Mouse (Mus musculus) heart, embryonic 13.5 days (tissue): ENCODE results near the gene Bsnd. TPM values are rescaled to one million over a fixed set of nuclear protein-coding genes. Genes with fewer than 3 reads are reported as not detected.
A peak's percentile ranks its signal among the peaks of the same experiment; 100 is the strongest.

ENCODE experiments used
- ATAC-seq: fragments of 200-750 bp; cut with Nextera tagmentation; 2 replicates; pipeline ENCODE4 v1.8.0; 2017; ENCODE audit warnings: moderate TSS enrichment; ENCODE audit not compliant: insufficient number of reproducible peaks, low FRiP score, low TSS enrichment; ENCODE audit errors: extremely low read depth
- H3K27ac ChIP-seq: fragments of 300-500 bp; sonication (generic); replicated peaks from 2 replicates; pipeline ENCODE4 v1.5.1; 2015; ENCODE audit warnings: moderate library complexity, mild to moderate bottlenecking, inconsistent platforms
- H3K27me3 ChIP-seq: fragments of 300-500 bp; sonication (generic); replicated peaks from 2 replicates; pipeline ENCODE4 v1.6.1; 2015; ENCODE audit warnings: mild to moderate bottlenecking, inconsistent platforms
- H3K36me3 ChIP-seq: fragments of 300-500 bp; sonication (generic); 2 replicates; pipeline ENCODE4 v1.6.1; 2015; ENCODE audit warnings: mild to moderate bottlenecking, inconsistent platforms
- H3K4me1 ChIP-seq: fragments of 300-500 bp; sonication (generic); 2 replicates; pipeline ENCODE4 v1.6.1; 2015; ENCODE audit warnings: inconsistent platforms
- H3K4me2 ChIP-seq: fragments of 300-500 bp; sonication (generic); 2 replicates; pipeline ENCODE4 v1.6.1; 2015; ENCODE audit warnings: inconsistent platforms, mild to moderate bottlenecking, moderate library complexity
- H3K4me3 ChIP-seq: fragments of 300-500 bp; sonication (generic); 2 replicates; pipeline ENCODE4 v1.5.1; 2015; ENCODE audit warnings: moderate library complexity, mild to moderate bottlenecking, inconsistent platforms
- H3K9ac ChIP-seq: fragments of 300-500 bp; sonication (generic); 2 replicates; pipeline ENCODE4 v1.6.1; 2015; ENCODE audit warnings: inconsistent platforms, mild to moderate bottlenecking, moderate library complexity
- H3K9me3 ChIP-seq: fragments of 300-500 bp; sonication (generic); 2 replicates; pipeline ENCODE4 v1.6.1; 2016; ENCODE audit warnings: inconsistent platforms
- WGBS: fragments of 180-500 bp; shearing (Covaris S2); methylation state at CpG from one replicate; pipeline ENCODE4 v1.1.7; 2015; ENCODE audit warnings: mixed read lengths; 5-methylcytosine and 5-hydroxymethylcytosine counted together
- polyA plus RNA-seq: library from polyadenylated mRNA; unstranded; fragments of >200 nt; fragmentation: Nextera tagmentation; extraction: Ambion mirVana; gene quantifications from 2 replicates; pipeline ENCODE4 v1.2.1, GENCODE M21; 2015

The Bsnd gene
- polyA plus RNA-seq, 1 experiment from 2014 or later: not detected

DNA sequence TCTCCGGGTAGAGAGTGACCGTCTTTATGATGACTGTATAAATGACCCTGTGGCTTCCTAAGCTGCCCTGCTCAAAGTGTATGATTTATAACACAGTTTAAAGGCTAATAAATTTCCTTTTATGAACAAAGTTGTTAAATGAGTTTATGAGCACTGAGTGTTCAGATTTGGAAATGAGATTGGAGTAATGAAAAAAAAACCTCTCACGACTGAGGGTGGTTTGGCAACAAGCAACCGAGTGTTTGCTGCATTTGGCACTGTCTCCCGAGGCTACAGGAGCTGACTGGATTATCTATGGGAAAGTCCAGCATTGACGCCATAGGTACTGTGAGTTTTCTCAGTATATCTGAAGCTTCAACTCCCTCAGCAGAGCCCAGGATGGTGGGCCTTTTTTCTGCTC is 22.5 kb upstream of the Bsnd start:
- Histone ChIP-seq H3K9ac (no peak overlapping the region), H3K27me3 (no peaks in the 10 kb centered on the region; the same call in 1 of the 2 replicates), H3K4me1 (no peaks in the 10 kb centered on the region), H3K36me3 (no peaks in the 10 kb centered on the region), H3K9me3 (no peaks in the 10 kb centered on the region), H3K27ac (no peak overlapping the region), H3K4me2 (no peak overlapping the region), H3K4me3 (no peak overlapping the region)
- no peak for ATAC-seq
- 68% methylated on average over 6 of the region's 6 CpGs for WGBS

DNA sequence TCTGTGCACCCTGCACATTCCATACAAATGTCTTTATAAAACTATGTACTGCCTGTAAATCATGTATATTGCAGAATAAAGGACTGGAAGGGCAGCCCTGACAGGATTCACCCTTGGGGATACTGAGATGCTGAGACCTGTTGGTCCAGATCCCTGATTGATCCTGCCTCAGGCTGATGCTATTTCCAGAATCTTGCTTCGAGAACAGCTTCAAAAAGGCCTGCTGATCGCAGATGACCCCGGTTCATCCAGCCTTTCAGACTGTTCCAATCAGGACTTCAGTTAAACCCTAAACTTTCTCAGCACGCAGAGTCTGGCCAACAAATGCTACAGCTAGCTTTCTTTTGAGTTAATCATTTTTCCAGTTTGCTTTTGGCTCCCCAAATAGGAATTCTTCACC is 17.8 kb upstream of the Bsnd start:
- Histone ChIP-seq H3K9ac (no peak overlapping the region), H3K27ac (no peak overlapping the region), H3K27me3 (no peaks in the 10 kb centered on the region; the same call in 1 of the 2 replicates), H3K36me3 (no peaks in the 10 kb centered on the region), H3K4me3 (no peak overlapping the region), H3K4me2 (no peak overlapping the region), H3K4me1 (no peaks in the 10 kb centered on the region), H3K9me3 (no peaks in the 10 kb centered on the region)
- ATAC-seq: no peak
- 73% methylated on average over 4 of the region's 4 CpGs for WGBS

DNA sequence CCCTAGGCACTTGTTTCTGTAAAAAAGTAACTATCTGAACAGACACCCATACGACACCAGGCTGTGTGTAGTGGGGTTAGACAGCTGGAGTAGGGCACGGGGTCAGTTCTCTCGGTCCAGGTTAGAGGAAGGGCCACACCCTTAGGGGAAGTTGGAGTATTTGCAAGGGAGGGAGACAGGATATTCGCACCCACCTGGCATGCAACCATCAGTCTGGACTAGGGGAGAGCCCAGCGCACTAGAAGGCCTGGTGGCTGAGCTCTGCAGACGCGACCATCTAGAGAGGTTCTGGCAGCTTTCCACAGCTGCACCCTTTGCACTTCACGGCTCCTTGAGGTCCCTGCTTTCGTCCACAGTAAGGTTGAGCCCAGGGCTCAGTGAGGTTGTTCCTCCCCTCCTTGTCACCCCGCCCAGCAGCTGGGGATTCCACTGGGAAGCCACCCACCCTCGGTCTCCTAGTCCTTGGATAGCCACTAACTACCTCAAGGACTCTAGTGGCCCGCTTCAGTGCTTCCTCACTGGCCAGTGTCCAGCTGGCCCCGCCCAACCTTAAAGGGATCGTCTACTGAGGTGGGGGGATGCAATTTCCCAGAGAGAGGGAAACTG is 13.5 kb upstream of the Bsnd start:
- no peak overlapping the region for H3K27ac ChIP-seq
- no peaks in the 10 kb centered on the region for H3K9me3 ChIP-seq
- H3K27me3 ChIP-seq: no peaks in the 10 kb centered on the region; the same call in 1 of the 2 replicates
- H3K36me3 ChIP-seq: no peaks in the 10 kb centered on the region
- no peaks in the 10 kb centered on the region for H3K4me1 ChIP-seq
- 61% methylated on average over 14 of the region's 14 CpGs for WGBS
- no peak overlapping the region for H3K4me2 ChIP-seq
- 0 out of 2 replicates have a peak, but pooled peaks have one; percentile 31 for ATAC-seq
- no peak overlapping the region for H3K4me3 ChIP-seq
- H3K9ac ChIP-seq: no peak overlapping the region

DNA sequence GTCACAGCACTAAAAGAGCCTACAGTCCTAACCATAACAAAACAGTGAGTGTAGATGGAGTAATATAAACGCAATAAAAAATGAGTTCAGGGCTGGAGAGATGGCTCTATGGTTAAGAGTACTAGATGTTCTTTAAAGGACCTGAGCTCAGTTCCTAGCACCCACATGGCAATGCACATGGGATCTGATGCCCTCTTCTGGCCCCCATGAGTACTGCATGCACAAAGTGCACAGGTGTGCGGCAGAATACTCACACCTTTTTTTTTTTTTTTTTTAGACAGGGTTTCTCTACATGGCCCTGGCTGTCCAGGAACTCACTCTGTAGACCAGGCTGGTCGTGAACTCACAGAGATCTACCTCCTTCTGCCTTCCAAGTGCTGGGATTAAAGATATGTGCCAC is 11.5 kb upstream of the Bsnd start:
- H3K27me3 ChIP-seq: peaks cover 15% of the 10 kb centered on the region; the same call in 1 of the 2 replicates
- no peaks in the 10 kb centered on the region for H3K4me1 ChIP-seq
- no peaks in the 10 kb centered on the region for H3K36me3 ChIP-seq
- ATAC-seq: no peak
- no peak overlapping the region for H3K4me3 ChIP-seq
- H3K9ac ChIP-seq: no peak overlapping the region
- 93% methylated on average over 3 of the region's 3 CpGs for WGBS
- no peak overlapping the region for H3K27ac ChIP-seq
- H3K9me3 ChIP-seq: no peaks in the 10 kb centered on the region
- no peak overlapping the region for H3K4me2 ChIP-seq

DNA sequence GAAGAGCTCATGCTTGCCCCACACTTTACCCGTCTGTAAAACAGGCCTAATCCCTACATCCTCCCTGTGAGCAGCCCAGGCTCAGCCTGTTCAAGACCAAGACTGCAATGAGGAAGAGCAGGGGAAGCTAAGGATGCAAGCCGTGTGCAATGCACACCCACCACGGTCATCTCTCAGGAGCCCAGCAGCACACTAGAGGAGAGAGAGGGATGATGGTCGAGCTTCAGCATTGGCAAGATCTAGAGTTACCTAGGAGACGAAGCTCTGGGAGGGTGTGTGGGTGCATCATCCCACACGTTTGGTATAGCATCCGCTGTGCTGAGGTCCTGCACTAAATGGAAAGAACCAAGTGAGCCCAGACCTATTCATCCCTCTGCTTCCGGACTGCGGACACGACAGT is 8.0 kb upstream of the Bsnd start:
- peaks cover 23% of the 10 kb centered on the region; the same call in 1 of the 2 replicates for H3K27me3 ChIP-seq
- H3K9me3 ChIP-seq: no peaks in the 10 kb centered on the region
- H3K36me3 ChIP-seq: no peaks in the 10 kb centered on the region
- no peak for ATAC-seq
- H3K4me1 ChIP-seq: no peaks in the 10 kb centered on the region
- H3K4me2 ChIP-seq: no peak overlapping the region
- no peak overlapping the region for H3K27ac ChIP-seq
- WGBS: 72% methylated on average over 10 of the region's 10 CpGs
- no peak overlapping the region for H3K9ac ChIP-seq
- H3K4me3 ChIP-seq: no peak overlapping the region

DNA sequence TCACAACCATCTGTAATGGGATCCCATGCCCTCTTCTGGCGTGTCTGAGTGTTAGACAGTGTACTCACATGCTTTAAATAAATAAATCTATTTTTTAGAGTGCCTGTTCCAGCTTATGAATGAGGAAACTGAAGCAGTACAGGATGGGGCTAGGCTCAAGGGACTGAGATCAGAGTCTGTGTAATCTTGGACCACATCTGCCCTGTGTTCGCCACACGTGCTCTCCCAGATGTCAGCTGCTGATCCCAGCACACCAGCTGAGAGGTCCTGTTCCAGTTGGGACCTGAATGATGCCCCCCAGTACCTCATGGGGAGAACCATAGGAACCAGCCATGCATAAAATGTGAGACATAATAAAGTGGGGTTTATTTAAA is 6.4 kb upstream of the Bsnd start:
- 41% methylated on average over 3 of the region's 3 CpGs for WGBS
- Histone ChIP-seq H3K9me3 (no peaks in the 10 kb centered on the region), H3K27me3 (peaks cover 37% of the 10 kb centered on the region), H3K27ac (no peak overlapping the region), H3K4me3 (no peak overlapping the region), H3K4me2 (no peak overlapping the region), H3K36me3 (no peaks in the 10 kb centered on the region), H3K4me1 (no peaks in the 10 kb centered on the region), H3K9ac (no peak overlapping the region)
- ATAC-seq: no peak

DNA sequence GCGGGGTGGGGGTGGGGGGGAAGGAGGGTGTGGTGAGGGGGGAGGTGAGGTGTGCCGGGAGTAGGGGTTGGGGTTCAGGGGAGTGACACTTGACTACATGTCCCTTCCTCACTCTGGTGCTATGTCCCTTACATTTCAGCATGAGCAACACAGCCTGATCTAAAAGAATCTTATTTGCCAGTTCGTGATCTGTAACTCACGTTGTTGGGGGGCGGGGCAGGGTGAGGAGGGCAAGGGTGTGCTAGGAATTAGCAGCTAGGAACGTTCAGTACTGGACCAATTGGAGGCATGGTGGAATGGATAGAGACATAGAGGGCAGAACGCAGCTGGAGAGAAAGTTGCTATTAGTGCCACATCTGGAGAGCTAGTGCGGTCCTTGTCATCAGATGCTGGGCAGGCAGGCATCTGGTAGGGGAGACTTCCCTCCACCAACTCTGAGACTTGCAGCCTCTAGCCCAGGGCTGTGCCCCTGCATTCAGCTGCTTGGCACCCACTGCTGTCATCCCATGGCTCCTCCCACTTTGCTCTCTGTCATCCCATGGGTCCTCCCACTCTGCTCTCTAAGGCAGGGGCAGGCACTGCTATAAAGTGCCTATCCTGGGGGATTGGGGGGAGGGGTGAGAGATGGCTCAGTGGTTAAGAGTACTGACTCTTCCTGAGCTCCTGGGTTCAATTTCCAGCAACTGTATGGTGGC is 5.8 kb upstream of the Bsnd start:
- Histone ChIP-seq H3K4me2 (no peak overlapping the region), H3K27ac (no peak overlapping the region), H3K9ac (no peak overlapping the region), H3K4me3 (no peak overlapping the region), H3K4me1 (no peaks in the 10 kb centered on the region), H3K9me3 (no peaks in the 10 kb centered on the region), H3K27me3 (peaks cover 42% of the 10 kb centered on the region), H3K36me3 (no peaks in the 10 kb centered on the region)
- ATAC-seq: no peak
- 54% methylated on average over 8 of the region's 8 CpGs for WGBS

DNA sequence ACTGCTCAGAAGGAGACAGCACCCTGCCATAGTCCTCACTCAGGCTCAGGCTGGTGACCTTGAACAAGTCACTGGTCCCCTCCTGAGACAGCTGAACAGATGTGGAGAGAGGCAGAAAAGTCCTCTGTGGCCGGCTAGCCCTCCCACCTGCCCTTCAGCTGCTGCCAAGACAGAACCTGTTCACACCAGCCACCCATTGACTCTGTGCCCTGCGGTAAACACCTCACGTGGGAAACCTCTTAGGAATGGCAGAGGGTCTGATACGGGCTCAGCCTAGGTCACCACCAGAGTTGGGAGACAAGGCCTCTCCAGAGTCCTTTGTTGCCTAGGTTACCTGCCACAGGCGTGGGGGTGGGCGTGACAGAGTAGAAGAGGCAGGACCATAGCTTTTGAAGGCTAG is 4.8 kb upstream of the Bsnd start:
- no peaks in the 10 kb centered on the region for H3K9me3 ChIP-seq
- no peak overlapping the region for H3K4me3 ChIP-seq
- no peak overlapping the region for H3K4me2 ChIP-seq
- peaks cover 49% of the 10 kb centered on the region for H3K27me3 ChIP-seq
- no peak for ATAC-seq
- no peak overlapping the region for H3K27ac ChIP-seq
- H3K4me1 ChIP-seq: no peaks in the 10 kb centered on the region
- WGBS: 52% methylated on average over 6 of the region's 6 CpGs
- H3K9ac ChIP-seq: no peak overlapping the region
- H3K36me3 ChIP-seq: no peaks in the 10 kb centered on the region

DNA sequence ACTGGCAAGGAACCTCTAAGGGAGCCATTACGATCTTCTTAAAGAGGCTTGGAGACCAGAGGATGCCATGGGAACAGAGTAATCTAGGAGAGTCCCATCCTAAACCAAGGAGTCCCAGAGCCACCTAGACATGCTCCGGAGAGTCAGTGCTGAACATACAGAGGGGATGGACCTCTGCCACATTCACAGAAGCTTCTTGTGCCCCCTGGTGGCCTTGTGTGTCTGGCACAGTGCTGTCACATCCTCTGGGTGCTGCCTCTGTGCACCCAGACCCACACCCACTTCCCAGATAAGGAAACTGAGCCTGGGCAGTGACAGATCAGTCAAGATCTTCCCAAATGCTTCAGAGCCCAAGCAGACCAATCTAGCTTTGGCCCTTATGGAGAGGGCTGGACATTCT is 1.6 kb upstream of the Bsnd start:
- Histone ChIP-seq H3K4me3 (no peak overlapping the region), H3K4me1 (0 out of 2 replicates have a peak, but pooled peaks cover 4% of the 10 kb centered on the region), H3K27me3 (peaks cover 50% of the 10 kb centered on the region), H3K9ac (no peak overlapping the region), H3K36me3 (no peaks in the 10 kb centered on the region), H3K27ac (no peak overlapping the region), H3K9me3 (no peaks in the 10 kb centered on the region), H3K4me2 (no peak overlapping the region)
- WGBS: 73% methylated on average over 2 of the region's 2 CpGs
- ATAC-seq: no peak

DNA sequence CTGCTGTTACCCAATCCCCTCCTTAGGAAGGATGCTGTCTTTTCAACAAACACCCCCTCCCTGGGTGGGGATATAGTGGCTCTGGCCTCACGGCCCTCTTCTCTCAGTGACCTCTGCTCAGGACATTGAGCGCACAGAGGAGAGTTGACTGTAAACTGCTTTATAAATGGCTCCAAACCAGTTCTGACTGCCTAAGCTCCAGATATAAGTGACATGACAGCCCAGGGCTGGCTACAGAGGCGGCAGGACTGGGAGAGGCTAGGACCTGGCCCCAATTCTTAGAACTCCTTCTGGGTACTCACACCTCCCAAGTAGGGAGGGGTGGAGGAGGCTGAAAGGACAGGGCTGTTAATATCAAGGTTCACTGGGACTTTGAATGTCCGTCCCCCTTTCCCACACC is 1.5 kb downstream of the Bsnd start:
- Histone ChIP-seq H3K4me3 (no peak overlapping the region), H3K27ac (no peak overlapping the region), H3K27me3 (peaks cover 55% of the 10 kb centered on the region), H3K4me2 (no peak overlapping the region), H3K9me3 (no peaks in the 10 kb centered on the region), H3K9ac (no peak overlapping the region), H3K36me3 (no peaks in the 10 kb centered on the region), H3K4me1 (0 out of 2 replicates have a peak, but pooled peaks cover 4% of the 10 kb centered on the region)
- WGBS: 56% methylated on average over 4 of the region's 4 CpGs
- no peak for ATAC-seq

DNA sequence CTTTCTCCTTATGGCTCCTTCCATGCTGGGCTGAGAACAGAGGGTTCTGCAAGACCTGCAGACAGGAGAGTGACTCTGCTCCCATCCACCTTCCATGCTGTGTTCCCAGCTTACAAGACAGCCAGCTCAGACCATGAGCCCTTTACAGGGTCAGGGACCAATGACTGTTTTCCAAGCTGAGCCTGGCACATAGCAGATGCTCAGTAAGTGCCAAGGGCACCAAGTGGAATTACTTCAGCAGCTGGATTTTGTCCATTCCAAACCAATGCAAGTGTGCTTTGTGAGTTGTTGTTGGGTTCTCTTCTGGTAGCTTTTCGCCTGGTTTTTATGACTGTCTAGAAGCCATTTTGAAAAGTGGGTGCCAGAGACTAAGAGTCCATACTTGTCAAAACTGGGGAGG is 8.3 kb downstream of the Bsnd start:
- H3K27ac ChIP-seq: no peak overlapping the region
- no peaks in the 10 kb centered on the region for H3K9me3 ChIP-seq
- H3K36me3 ChIP-seq: no peaks in the 10 kb centered on the region
- H3K4me2 ChIP-seq: no peak overlapping the region
- H3K9ac ChIP-seq: no peak overlapping the region
- 77% methylated on average over 1 of the region's 1 CpGs for WGBS
- ATAC-seq: no peak
- peaks cover 70% of the 10 kb centered on the region for H3K27me3 ChIP-seq
- H3K4me1 ChIP-seq: no peaks in the 10 kb centered on the region
- no peak overlapping the region for H3K4me3 ChIP-seq

DNA sequence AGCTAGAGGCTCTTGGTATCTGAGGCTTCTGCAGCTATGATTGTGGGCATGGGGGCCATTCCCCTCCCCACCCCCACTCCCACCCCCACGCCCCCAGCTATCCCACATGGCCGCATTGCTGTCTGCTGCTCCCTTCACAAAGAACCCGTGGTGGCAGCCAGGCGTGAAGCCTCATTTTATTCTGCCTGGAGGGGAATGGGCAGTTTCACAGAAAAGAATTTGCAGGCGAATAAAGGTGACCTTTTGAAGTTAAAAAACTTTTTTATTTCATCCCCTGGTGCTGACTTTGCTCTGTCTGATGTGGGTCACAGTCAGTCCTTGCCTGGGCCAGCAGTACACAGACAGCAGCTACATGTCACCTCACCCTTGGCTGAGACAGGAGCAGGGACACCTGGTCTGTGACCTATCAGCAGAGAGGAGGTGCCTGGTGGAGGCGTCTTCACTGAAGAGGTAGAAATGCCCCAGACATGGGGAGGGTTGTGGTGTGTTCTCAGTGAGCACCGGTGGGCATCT is 8.8 kb downstream of the Bsnd start:
- Histone ChIP-seq H3K9ac (no peak overlapping the region), H3K4me1 (no peaks in the 10 kb centered on the region), H3K9me3 (no peaks in the 10 kb centered on the region), H3K27me3 (peaks cover 70% of the 10 kb centered on the region), H3K27ac (no peak overlapping the region), H3K4me2 (no peak overlapping the region), H3K36me3 (no peaks in the 10 kb centered on the region), H3K4me3 (no peak overlapping the region)
- WGBS: 57% methylated on average over 7 of the region's 7 CpGs
- ATAC-seq: no peak
